Mouse (Mus musculus) hindbrain, embryonic 15.5 days (tissue): ENCODE measurements around the gene Slc4a4. TPM values are rescaled to one million over a fixed set of nuclear protein-coding genes. Genes with fewer than 3 reads are reported as not detected.

Experiments used
- ATAC-seq: fragments of 200-750 bp; cut with Nextera tagmentation; 2 replicates; pipeline ENCODE4 v1.8.0; 2017; ENCODE audit warnings: low read depth, moderate number of reproducible peaks, moderate TSS enrichment; ENCODE audit not compliant: low FRiP score
- H3K27ac ChIP-seq: fragments of 300-500 bp; sonication (generic); replicated peaks from 2 replicates; pipeline ENCODE4 v1.5.1; 2015; ENCODE audit warnings: mild to moderate bottlenecking, inconsistent platforms
- H3K27me3 ChIP-seq: fragments of 300-500 bp; sonication (generic); 2 replicates; pipeline ENCODE4 v1.6.1; 2015; ENCODE audit warnings: control low read depth, inconsistent platforms
- H3K36me3 ChIP-seq: fragments of 300-500 bp; sonication (generic); 2 replicates; pipeline ENCODE4 v1.6.1; 2015; ENCODE audit warnings: control low read depth, inconsistent platforms
- H3K4me1 ChIP-seq: fragments of 300-500 bp; sonication (generic); replicated peaks from 2 replicates; pipeline ENCODE4 v1.6.1; 2015; ENCODE audit warnings: control low read depth, inconsistent platforms
- H3K4me2 ChIP-seq: fragments of 300-500 bp; sonication (generic); 2 replicates; pipeline ENCODE4 v1.6.1; 2015; ENCODE audit warnings: moderate library complexity, mild to moderate bottlenecking, inconsistent platforms
- H3K4me3 ChIP-seq: fragments of 300-500 bp; sonication (generic); 2 replicates; pipeline ENCODE4 v1.5.1; 2015; ENCODE audit warnings: mild to moderate bottlenecking, inconsistent platforms
- H3K9ac ChIP-seq: fragments of 300-500 bp; sonication (generic); 2 replicates; pipeline ENCODE4 v1.6.1; 2015; ENCODE audit warnings: inconsistent platforms
- H3K9me3 ChIP-seq: fragments of 300-500 bp; sonication (generic); 2 replicates; pipeline ENCODE4 v1.6.1; 2016; ENCODE audit warnings: control low read depth, inconsistent platforms
- WGBS: fragments of 180-500 bp; shearing (Covaris S2); methylation state at CpG from one replicate; pipeline ENCODE4 v1.1.7; 2015; 5-methylcytosine and 5-hydroxymethylcytosine counted together
- polyA plus RNA-seq: library from polyadenylated mRNA; unstranded; fragments of >200 nt; fragmentation: Nextera tagmentation; extraction: Ambion mirVana; gene quantifications from 2 replicates; pipeline ENCODE4 v1.2.1, GENCODE M21; 2015

The Slc4a4 gene
- polyA plus RNA-seq, 1 experiment from 2014 or later: 13.4 TPM

DNA sequence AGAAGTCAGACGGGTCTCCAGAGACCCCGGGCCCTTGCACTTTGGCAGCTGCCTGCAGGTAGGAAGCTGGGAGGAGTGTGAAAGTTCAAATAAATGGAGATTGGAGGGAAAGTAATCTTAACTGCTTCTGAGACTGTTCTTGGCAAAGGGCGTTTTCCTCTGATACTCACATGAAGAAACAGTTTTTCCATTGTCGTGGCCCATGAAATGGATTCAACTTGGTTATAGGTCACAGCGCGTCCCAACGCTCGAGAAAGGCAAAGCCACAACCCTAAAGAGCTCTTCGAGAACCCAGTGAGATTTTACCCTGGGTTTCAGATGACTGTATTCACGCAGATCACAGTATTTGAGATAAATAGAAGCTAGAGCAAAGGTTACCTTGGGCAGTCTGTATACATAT, 31.0 kb downstream of the Slc4a4 start:
- ATAC-seq: no peak
- Histone ChIP-seq H3K27me3 (no peaks in the 10 kb centered on the region), H3K4me1 (no peaks in the 10 kb centered on the region), H3K27ac (no peak overlapping the region), H3K36me3 (no peaks in the 10 kb centered on the region), H3K4me2 (no peak overlapping the region), H3K9ac (no peak overlapping the region), H3K4me3 (no peak overlapping the region), H3K9me3 (no peaks in the 10 kb centered on the region)
- 90% methylated on average over 10 of the region's 10 CpGs for WGBS

DNA sequence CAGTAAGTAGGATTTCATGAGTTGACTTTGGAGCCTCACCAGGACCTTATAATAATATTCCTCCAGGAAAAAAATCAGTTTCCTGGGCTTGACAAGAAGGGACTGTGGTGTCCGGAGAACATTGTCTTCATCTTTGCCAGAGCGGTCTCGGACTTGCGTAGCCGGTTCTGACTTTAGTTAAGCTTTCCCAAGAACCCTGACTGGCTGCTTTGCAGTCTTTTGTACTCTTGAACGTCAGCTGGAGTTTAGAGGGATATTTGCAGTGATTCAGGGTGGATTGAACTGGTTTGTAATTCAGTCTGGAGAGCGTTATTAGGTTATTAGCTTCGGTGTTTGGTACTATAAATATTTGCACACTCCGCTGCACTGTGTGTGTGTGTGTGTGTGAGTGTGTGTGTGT, 31.9 kb downstream of the Slc4a4 start:
- Histone ChIP-seq H3K4me1 (no peaks in the 10 kb centered on the region), H3K9me3 (no peaks in the 10 kb centered on the region), H3K27me3 (no peaks in the 10 kb centered on the region), H3K4me2 (no peak overlapping the region), H3K9ac (no peak overlapping the region), H3K4me3 (no peak overlapping the region), H3K27ac (no peak overlapping the region), H3K36me3 (no peaks in the 10 kb centered on the region)
- 86% methylated on average over 9 of the region's 9 CpGs for WGBS
- ATAC-seq: no peak

DNA sequence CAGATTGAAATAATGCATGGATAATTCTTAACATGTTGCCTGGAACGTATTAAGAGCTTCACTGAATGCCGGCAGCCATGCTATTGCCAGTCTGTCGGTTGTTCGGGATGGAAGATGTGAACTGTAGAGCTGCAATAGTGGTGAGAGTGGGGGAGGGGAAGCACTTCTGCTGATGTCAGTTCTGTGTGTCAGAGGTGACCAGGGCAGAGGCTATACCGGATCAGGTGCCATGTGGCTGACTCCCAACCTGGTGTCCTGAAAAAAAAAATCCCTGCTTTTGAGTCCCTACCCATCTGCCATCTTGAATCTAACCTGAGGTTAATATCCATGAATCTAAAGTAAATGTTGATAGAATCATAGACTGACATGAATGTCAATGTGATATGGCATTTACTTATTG, 39.0 kb downstream of the Slc4a4 start:
- Histone ChIP-seq H3K9me3 (no peaks in the 10 kb centered on the region), H3K27me3 (no peaks in the 10 kb centered on the region), H3K27ac (no peak overlapping the region), H3K36me3 (no peaks in the 10 kb centered on the region), H3K4me1 (peaks cover 20% of the 10 kb centered on the region), H3K9ac (no peak overlapping the region), H3K4me2 (no peak overlapping the region), H3K4me3 (no peak overlapping the region)
- 92% methylated on average over 5 of the region's 5 CpGs for WGBS
- no peak for ATAC-seq

DNA sequence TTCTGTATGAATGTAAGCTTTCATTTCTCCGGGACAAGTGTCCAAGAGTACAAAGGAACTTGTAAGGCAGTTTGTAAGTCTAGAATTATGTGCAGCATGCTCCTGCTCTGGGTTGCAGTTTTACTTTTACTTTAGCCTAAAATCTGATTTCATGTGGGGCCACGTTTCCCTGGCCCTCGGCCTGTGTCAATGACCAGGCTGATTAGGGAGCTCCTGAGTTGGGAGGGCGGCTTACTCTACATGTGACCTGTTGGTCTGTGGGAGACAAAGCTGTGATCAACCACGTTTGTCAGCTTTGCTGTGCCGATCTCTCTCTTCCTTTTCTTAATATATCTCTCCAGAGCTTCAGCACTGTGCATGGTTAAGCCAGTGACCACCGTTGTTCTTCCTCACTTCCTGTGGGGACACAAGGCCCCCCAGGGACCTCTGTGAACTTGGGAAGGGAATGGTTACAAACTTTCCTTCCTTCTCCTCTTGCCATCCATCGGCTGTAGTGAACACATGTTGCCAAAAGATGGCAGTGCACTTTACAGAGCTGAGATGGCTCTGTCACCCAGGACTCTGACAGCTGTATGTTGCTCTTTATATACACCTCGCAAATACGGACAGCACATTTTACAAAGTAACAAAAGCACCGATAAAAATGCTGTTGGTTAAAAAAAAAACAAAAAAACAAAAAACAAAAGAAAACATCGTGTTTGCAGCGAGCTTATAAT, 41.7 kb downstream of the Slc4a4 start:
- 56% methylated on average over 13 of the region's 13 CpGs for WGBS
- H3K27me3 ChIP-seq: no peaks in the 10 kb centered on the region

DNA sequence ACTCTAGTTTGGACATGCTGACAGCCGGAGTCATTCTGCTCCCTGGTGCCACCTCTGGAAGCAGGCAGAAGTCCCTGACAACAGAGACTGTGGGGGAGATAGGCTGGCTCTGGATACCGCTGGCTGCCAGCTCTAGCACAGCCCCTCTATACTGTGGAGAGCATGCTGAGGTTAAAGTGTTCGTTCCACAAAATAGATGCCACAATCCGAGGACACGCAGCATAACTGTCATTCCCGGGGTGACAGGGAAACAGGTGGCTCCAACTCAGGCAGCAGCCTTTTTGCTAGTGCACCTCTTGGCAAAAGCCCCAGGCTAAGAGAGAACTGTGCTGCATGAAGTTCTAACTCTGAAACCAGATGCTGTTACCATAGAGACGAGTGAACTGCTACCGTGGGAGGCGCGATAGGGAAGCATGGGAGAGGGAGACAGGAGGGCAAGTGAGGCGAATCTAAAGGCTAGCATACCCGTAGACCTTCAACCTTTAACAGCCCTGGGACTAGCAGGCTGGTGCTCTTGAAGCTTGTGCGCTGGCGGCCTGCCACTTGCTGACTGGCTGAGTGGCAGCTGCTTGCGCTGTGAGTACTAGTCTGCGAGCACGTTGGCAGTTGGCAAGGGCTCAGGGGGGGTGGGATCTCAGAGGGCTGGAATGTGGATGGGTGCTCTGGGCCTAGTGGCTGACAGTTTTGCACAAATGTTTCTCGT, 42.9 kb downstream of the Slc4a4 start:
- 26% methylated on average over 18 of the region's 18 CpGs for WGBS
- H3K27me3 ChIP-seq: no peaks in the 10 kb centered on the region
- no peaks in the 10 kb centered on the region for H3K36me3 ChIP-seq
- H3K9ac ChIP-seq: no peak overlapping the region
- peak overlapping the region; percentile 45 for H3K4me2 ChIP-seq
- H3K9me3 ChIP-seq: no peaks in the 10 kb centered on the region
- peaks cover 31% of the 10 kb centered on the region for H3K4me1 ChIP-seq
- peak overlapping the region; percentile 54 for H3K27ac ChIP-seq
- no peak overlapping the region for H3K4me3 ChIP-seq
- peak; percentile 85 for ATAC-seq

More for the DNA sequence above, 41.7 kb downstream of the Slc4a4 start:
- no peak overlapping the region for H3K4me3 ChIP-seq
- ATAC-seq: 0 out of 2 replicates have a peak, but pooled peaks have one; percentile 36
- H3K9me3 ChIP-seq: no peaks in the 10 kb centered on the region
- H3K36me3 ChIP-seq: no peaks in the 10 kb centered on the region
- no peak overlapping the region for H3K27ac ChIP-seq
- no peak overlapping the region for H3K4me2 ChIP-seq
- peaks cover 23% of the 10 kb centered on the region for H3K4me1 ChIP-seq
- H3K9ac ChIP-seq: no peak overlapping the region

DNA sequence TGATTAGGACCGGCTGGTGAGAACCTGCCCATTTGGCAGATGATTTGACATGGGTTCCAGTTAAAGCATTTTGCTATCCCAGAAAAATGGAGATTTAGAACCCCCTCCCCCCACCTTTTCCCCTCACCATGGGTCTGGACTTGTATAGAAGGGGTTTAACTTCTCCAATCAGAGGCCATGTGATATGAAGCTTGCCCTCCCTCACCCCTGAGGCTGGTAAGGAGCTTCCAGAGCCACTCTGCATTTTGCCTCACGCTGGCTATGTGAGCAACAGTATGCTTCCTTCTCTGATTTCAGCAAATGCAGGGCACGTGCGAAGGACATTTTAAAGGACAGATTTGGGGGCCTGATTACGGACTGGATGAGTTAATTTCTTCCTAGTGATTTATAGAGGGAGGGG, 43.5 kb downstream of the Slc4a4 start:
- H3K27ac ChIP-seq: peak overlapping the region; percentile 54; the same call in 1 of the 2 replicates

DNA sequence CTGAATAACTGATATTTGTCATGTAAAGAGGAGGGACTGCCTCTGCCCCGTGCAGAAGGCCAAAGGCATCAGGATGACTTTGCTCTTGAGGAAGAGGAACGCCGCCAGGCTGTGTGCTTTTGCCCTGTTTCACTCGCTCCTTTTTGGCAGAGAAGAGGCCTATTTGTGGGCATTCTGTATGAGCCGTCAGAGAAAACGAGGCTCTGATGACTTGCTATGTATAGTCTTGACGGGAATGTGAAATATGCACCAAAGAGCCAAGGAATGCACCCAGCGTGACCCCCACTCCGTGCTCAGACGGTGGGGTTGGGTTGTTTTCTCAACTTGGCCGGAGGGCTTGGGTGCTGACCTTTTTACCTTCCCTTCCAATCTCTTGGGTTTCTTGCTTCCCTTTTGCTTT, 44.0 kb downstream of the Slc4a4 start:
- Histone ChIP-seq H3K9ac (no peak overlapping the region), H3K4me3 (no peak overlapping the region), H3K27ac (no peak overlapping the region), H3K4me2 (no peak overlapping the region), H3K36me3 (no peaks in the 10 kb centered on the region), H3K9me3 (no peaks in the 10 kb centered on the region), H3K4me1 (peaks cover 31% of the 10 kb centered on the region), H3K27me3 (no peaks in the 10 kb centered on the region)
- ATAC-seq: no peak
- WGBS: 66% methylated on average over 11 of the region's 11 CpGs

More for the DNA sequence above, 43.5 kb downstream of the Slc4a4 start:
- peak overlapping the region; percentile 45 for H3K4me2 ChIP-seq
- peak; percentile 39 for ATAC-seq
- no peaks in the 10 kb centered on the region for H3K9me3 ChIP-seq
- H3K4me3 ChIP-seq: no peak overlapping the region
- no peak overlapping the region for H3K9ac ChIP-seq
- no peaks in the 10 kb centered on the region for H3K27me3 ChIP-seq
- peaks cover 31% of the 10 kb centered on the region for H3K4me1 ChIP-seq
- WGBS: 66% methylated on average over 5 of the region's 5 CpGs
- H3K36me3 ChIP-seq: no peaks in the 10 kb centered on the region

DNA sequence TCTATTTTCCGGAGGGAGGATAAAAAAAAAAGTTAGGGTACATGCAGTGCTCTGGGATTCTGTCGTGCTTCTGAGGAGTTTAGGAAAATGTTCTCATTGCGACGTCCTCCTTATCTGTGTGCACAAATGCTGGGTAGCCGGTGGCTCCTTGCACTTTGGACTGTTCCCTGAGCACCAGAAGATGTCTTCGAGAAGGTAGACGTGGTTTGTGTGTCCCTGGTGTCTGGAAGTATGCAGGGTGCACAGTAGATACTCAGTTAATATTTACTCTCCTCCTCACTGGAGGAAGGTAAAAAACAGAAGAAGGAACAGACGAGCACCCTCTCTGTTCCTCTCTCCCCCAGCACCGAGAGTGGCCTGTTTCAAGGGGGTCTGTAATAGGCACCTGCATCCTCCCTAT, 44.6 kb downstream of the Slc4a4 start:
- ATAC-seq: no peak
- Histone ChIP-seq H3K4me3 (no peak overlapping the region), H3K4me1 (peaks cover 31% of the 10 kb centered on the region), H3K9ac (no peak overlapping the region), H3K27me3 (no peaks in the 10 kb centered on the region), H3K9me3 (no peaks in the 10 kb centered on the region), H3K27ac (no peak overlapping the region), H3K4me2 (no peak overlapping the region), H3K36me3 (no peaks in the 10 kb centered on the region)
- WGBS: 91% methylated on average over 9 of the region's 9 CpGs

DNA sequence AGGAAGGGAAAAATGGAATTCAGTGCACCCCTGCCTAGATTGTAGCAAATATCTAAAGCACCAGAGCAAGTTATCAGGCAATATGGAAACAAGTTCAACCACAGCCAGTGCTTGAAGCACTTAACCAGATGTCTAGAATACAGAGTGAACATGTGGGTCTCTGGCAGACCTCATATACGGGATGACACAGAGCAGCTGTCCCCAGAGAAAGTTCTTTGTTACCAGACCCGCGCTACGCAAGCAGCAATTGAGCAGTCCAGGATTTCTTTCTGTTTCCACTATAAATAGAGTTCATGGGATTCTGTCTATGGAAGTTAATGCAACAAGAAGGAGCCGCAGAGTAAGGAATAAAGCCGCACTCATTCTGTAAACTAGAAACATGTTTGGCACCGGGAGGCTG, 46.8 kb downstream of the Slc4a4 start:
- no peak for ATAC-seq
- Histone ChIP-seq H3K4me2 (no peak overlapping the region), H3K9ac (no peak overlapping the region), H3K4me1 (peaks cover 31% of the 10 kb centered on the region), H3K36me3 (no peaks in the 10 kb centered on the region), H3K27me3 (no peaks in the 10 kb centered on the region), H3K9me3 (no peaks in the 10 kb centered on the region), H3K4me3 (no peak overlapping the region), H3K27ac (no peak overlapping the region)
- 53% methylated on average over 7 of the region's 7 CpGs for whole genome bisulfite sequencing

DNA sequence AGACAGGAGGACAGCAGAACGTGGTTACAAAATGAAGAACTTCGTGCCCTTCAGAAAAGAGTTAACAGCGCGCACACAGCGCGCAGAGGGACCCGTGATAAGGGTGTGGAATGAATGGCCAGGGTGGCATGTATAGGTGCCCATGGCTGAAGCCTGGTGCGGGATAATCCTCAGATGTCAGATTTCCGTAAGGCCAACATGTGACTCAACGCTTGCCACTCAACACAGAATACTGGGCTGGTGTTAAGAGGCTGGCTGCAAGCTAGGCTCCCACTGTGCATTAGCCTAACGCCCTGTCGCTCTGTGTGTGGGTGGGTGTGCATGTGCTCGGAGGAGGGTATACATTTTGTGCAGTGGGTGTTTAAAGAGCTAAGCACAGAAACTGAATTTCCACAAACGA, 47.3 kb downstream of the Slc4a4 start:
- Histone ChIP-seq H3K4me2 (0 out of 2 replicates have a peak overlapping the region, but pooled peaks have one; percentile 2), H3K9me3 (no peaks in the 10 kb centered on the region), H3K4me3 (no peak overlapping the region), H3K27ac (no peak overlapping the region), H3K36me3 (no peaks in the 10 kb centered on the region), H3K27me3 (no peaks in the 10 kb centered on the region), H3K4me1 (peaks cover 28% of the 10 kb centered on the region), H3K9ac (no peak overlapping the region)
- 65% methylated on average over 14 of the region's 14 CpGs for WGBS
- no peak for ATAC-seq

DNA sequence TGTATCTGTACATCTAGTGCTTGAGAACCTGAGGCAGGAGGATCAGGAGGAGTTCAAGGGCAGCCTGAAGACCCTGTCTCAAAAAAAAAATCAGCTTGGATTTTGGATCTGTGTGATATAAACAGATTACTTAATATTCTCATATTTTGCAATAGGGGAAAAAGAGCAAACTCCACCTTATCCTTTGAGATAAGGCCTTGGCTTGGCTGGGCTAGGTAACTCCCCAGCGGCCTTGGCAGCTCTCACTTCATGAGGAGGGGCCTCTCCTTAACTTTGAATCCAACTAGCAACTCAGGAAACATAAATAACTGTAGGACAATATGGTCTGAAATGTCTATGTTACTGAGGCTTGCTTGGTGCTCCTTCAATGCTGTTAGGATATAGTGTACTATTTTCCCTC, 51.6 kb downstream of the Slc4a4 start:
- no peaks in the 10 kb centered on the region for H3K36me3 ChIP-seq
- H3K4me1 ChIP-seq: peaks cover 9% of the 10 kb centered on the region
- 84% methylated on average over 1 of the region's 1 CpGs for WGBS
- H3K27me3 ChIP-seq: no peaks in the 10 kb centered on the region
- H3K4me3 ChIP-seq: no peak overlapping the region
- no peaks in the 10 kb centered on the region for H3K9me3 ChIP-seq
- no peak for ATAC-seq
- no peak overlapping the region for H3K4me2 ChIP-seq
- no peak overlapping the region for H3K27ac ChIP-seq
- no peak overlapping the region for H3K9ac ChIP-seq

DNA sequence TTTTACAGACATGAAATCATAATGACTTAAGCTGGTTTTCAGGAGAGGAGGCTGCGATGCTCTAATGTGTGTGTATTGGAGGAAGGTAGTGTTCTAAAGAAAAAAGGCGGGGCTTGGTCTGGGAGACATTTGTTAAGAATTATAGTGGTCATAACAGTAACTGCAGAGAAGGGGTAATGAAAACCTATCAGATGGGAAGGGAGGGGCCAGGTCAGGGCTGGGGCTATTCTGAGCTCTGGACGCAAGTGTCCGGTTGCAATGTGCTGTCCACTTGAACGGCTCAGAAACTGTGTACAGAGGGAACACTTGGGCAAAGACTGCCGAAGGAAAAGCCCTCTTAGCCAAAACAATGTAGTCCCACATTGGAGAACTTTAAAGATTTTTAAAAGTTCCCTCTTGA, 52.5 kb downstream of the Slc4a4 start:
- Histone ChIP-seq H3K27me3 (no peaks in the 10 kb centered on the region), H3K4me3 (no peak overlapping the region), H3K4me1 (no peaks in the 10 kb centered on the region), H3K27ac (no peak overlapping the region), H3K9ac (no peak overlapping the region), H3K4me2 (no peak overlapping the region), H3K9me3 (no peaks in the 10 kb centered on the region), H3K36me3 (no peaks in the 10 kb centered on the region)
- ATAC-seq: no peak
- WGBS: 85% methylated on average over 6 of the region's 6 CpGs
